Mouse (Mus musculus) embryonic fibroblast, embryonic 13.5 days (primary cell): Measurements from ENCODE around the gene 1700019D03Rik. TPM values are rescaled to one million over a fixed set of nuclear protein-coding genes. Genes with fewer than 3 reads are reported as not detected.

ENCODE experiments used
- H3K27ac ChIP-seq: 2 replicates; pipeline ENCODE4 v1.5.1; 2012; ENCODE audit warnings: low read length, control low read depth, inconsistent platforms; ENCODE audit not compliant: insufficient read depth
- H3K4me1 ChIP-seq: 2 replicates; pipeline ENCODE4 v1.6.1; 2011; ENCODE audit warnings: low read length; ENCODE audit not compliant: control insufficient read depth, insufficient read depth
- H3K4me3 ChIP-seq: 2 replicates; pipeline ENCODE4 v1.5.1; 2011; ENCODE audit warnings: mild to moderate bottlenecking, control low read depth, low read length; ENCODE audit not compliant: insufficient read depth
- CTCF ChIP-seq: IDR thresholded peaks from 2 replicates; pipeline ENCODE4 v1.5.1; 2011; ENCODE audit warnings: mild to moderate bottlenecking, control low read depth, low read length, moderate library complexity, borderline replicate concordance; ENCODE audit not compliant: insufficient read depth
- POLR2A ChIP-seq: IDR thresholded peaks from 2 replicates; pipeline ENCODE4 v1.6.1; 2011; ENCODE audit warnings: low read depth, mild to moderate bottlenecking, control low read depth, low read length, moderate library complexity
- polyA plus RNA-seq: library from polyadenylated mRNA; stranded (reverse); fragments of >200 nt; gene quantifications from 2 replicates; pipeline ENCODE4 v1.2.4, GENCODE M21; 2011; ENCODE audit warnings: low read depth; ENCODE audit not compliant: missing spikeins, insufficient read length

Gene 1700019D03Rik
- polyA plus RNA-seq, 1 experiment, result 0.47 TPM

DNA sequence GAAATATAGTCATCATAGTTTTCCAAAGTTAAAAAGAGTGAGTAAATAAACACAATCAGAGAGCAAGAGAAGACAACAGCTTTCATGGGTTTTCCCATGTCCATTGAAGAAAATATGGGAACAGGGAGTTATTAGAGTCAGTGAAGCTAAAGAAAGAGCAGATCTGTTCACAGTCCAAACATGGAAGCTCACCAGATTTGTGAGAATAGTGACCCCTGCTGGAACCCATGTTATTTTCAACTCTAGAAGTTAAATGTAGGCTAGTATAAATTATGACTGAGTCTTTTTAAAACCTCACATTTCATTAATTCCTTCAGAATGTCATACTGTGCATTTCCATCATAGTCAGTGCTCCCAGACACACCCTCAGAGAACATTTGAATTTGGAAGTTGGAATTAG lies 12.6 kb upstream of the 1700019D03Rik start:
- TF ChIP-seq POLR2A (no peak), CTCF (no peak)
- H3K4me1 ChIP-seq, result no peaks in the 10 kb centered on the region
- H3K27ac ChIP-seq, result no peak overlapping the region
- no peak overlapping the region for H3K4me3 ChIP-seq

DNA sequence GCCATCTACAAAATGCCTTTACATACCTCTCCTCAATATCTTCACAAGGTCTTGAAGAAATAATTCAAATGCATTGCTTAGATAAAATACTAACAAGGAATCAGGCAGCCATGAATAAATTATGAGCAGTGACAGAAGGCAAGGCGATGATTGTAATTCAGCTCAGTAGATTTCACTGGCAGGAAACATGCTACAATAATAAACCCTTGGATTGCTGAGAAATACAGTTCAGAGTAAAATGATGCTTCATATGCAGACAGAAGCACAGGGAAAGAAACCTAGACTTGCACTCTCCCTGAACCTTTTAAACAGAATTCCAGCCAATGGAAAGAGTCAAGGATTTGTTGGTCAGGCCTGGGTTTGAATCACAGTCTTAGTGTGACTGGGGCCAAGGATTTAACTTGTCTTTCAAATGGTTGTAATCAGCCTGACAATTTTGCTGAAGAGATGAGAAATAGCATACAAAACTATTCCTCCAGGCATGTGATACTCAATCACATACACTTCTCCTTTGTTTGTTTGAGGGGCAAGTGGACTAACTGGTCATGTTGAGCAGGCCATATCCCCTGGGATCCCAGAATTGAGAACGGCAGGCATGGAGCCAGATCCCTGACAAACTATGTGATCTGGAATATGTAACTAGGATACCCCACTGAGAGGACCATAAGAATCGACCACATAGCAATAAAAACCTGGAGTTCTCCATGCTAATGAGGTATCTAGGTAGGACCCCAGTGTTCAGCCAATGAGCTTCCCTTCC lies 1.1 kb downstream of the 1700019D03Rik start:
- Histone ChIP-seq H3K4me1 (no peaks in the 10 kb centered on the region), H3K27ac (no peak overlapping the region), H3K4me3 (no peak overlapping the region)
- TF ChIP-seq CTCF (no peak), POLR2A (no peak)

DNA sequence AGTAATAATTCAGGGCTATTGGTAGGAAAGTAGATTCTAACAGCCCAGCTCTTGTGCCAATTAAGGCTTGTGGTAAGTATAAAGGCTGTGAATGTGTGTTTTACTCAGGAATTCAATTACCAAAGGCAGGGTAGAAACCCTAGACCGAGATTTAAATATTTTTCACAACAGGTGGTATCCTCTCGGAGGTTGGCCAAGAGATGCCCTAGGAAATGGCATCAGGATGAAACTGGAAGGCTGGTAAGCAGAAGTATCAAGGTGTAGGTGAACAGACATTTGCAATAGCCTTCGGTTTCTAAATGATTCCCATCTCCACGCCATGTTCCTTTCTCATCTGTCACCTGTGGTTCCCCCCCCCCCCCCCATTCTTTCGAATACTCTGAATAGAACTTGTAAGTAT lies 4.4 kb downstream of the 1700019D03Rik start:
- Histone ChIP-seq H3K27ac (no peak overlapping the region), H3K4me3 (no peak overlapping the region), H3K4me1 (no peaks in the 10 kb centered on the region)
- TF ChIP-seq POLR2A (no peak), CTCF (no peak)

DNA sequence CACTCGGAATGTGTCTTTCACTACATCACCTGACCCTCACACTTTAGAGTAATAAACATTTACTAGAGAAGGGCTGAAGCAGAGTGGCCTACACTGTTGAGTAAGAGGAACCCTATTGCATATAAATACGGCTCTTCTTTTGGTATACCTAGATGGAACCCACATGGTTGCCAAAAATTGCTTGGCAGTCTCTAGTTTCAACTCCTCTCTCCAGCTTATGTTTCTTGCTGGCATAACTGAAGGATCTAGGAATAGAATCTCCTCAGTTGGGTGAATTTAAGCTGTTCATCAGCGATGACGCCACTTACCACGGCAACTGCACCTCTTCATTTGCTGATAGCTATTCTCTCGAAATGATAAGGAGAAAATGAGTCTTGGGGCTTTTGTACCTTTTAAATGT lies 5.3 kb downstream of the 1700019D03Rik start:
- Histone ChIP-seq H3K4me3 (no peak overlapping the region), H3K27ac (no peak overlapping the region), H3K4me1 (no peaks in the 10 kb centered on the region)
- TF ChIP-seq POLR2A, result no peak
- no peak for TF ChIP-seq CTCF

DNA sequence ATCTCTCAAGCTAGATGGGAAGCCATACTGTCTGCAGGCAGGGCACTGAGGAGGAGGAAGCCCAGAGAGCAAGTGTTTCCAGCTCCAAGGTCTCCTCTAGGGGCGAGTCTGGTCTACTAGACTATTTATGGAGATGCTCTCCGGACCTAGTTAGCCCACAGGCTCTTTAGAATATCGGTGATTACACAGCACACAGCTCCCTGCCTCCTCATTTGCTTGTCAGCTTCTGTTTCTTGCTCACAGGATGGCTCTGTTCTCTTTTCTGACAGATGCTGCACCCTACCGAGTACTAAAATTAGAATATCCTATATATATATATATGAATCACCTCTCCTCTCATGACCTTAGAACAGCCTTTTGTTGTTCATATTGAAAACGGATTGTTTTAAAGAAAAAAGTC lies 33.3 kb downstream of the 1700019D03Rik start:
- no peak overlapping the region for H3K4me3 ChIP-seq
- H3K4me1 ChIP-seq, result no peaks in the 10 kb centered on the region
- H3K27ac ChIP-seq, result no peak overlapping the region
- TF ChIP-seq CTCF (no peak), POLR2A (no peak)

DNA sequence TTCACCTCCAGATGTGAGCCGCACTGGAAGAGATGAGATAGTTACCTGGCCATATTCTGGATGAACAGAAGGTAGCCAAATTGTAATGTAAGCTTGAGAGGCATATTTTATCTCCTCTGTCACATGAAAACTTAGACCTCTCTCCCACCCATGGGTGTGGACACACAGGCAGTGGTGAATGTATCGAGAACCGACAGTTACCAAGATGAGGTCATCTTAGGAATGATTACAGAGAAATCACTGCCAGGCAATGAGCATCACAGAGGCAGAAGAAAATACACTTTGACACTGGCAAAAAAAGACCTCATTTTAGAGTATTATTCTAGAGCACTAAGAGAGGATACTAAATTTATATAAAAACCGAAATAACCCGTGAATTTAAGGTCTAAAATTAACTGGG lies 46.8 kb downstream of the 1700019D03Rik start:
- Histone ChIP-seq H3K27ac (no peak overlapping the region), H3K4me3 (no peak overlapping the region)
- TF ChIP-seq POLR2A (no peak), CTCF (no peak)

DNA sequence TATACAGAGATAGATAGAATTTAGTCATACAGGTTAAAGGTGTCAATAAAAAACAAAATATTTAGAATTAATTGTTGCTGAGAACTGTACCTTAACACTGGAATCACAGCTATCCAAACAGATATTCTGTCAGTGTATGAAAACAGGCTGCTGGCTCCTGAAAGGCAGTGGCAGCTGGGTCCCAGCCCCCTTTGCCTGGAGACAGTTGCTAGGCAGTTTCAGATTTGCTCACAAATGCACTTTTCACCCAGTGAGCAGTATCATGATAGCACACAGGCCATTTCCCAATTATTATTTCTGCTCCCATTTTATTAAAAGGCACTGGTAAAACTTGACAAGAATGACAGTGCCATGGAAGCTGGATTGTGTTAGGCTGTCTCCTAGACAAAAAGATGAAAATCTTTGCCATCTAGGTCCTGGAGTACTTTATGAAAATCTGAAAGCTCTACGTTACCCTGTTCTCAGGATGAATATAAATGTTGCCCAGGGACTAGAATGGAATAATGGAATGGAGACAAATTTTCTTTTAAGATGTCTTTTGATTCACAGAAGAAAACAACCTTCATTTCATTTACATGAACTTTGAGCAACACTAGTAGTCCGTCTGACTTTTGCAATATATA lies 48.0 kb downstream of the 1700019D03Rik start:
- no peak overlapping the region for H3K27ac ChIP-seq
- H3K4me3 ChIP-seq, result no peak overlapping the region
- H3K4me1 ChIP-seq, result no peaks in the 10 kb centered on the region
- TF ChIP-seq CTCF, result no peak
- TF ChIP-seq POLR2A, result no peak

More for the DNA sequence above, 46.8 kb downstream of the 1700019D03Rik start:
- no peaks in the 10 kb centered on the region for H3K4me1 ChIP-seq

DNA sequence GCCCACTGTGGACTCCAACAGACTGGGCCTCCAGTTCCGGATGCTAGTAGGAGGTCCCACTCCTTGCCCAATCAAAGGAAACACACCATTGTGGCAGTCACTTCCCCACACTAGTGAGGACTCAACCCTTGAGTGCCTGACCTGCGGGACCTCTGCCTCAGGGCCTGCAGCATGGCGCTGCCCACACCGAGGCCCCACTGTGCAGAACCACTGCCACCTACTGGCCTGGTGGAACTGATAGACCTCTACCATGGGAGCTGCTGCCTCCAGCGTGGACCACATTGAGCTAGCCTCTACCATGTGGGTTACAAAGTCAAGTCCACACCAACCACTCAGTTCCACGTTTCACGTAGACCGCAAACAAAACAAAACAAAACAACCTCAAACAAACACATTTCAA lies 55.4 kb downstream of the 1700019D03Rik start:
- Histone ChIP-seq H3K4me3 (no peak overlapping the region), H3K27ac (no peak overlapping the region), H3K4me1 (no peaks in the 10 kb centered on the region)
- TF ChIP-seq CTCF (0 out of 2 replicates have a peak, but pooled peaks have one; percentile 32), POLR2A (no peak)

DNA sequence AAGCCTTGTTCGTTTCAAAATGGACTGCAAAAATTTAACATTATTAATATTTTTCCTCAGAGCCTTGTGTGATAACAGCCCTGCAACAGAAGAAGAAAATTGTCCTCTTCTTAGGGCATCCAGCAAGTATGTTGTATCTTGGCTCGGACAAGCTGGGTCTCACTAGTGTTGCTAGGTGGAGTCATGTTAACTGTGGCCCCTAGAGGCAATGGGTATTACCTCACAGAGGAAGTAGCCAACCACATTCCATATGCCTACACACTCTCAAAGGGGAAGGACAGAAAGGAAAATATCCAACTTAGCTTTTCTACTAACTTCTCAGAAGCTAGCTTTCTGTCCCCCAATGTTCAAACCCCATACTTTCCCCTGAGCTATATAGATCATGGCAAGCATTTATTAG lies 56.9 kb downstream of the 1700019D03Rik start:
- H3K4me3 ChIP-seq, result no peak overlapping the region
- no peak overlapping the region for H3K27ac ChIP-seq
- no peaks in the 10 kb centered on the region for H3K4me1 ChIP-seq
- TF ChIP-seq CTCF, result no peak
- TF ChIP-seq POLR2A, result no peak

DNA sequence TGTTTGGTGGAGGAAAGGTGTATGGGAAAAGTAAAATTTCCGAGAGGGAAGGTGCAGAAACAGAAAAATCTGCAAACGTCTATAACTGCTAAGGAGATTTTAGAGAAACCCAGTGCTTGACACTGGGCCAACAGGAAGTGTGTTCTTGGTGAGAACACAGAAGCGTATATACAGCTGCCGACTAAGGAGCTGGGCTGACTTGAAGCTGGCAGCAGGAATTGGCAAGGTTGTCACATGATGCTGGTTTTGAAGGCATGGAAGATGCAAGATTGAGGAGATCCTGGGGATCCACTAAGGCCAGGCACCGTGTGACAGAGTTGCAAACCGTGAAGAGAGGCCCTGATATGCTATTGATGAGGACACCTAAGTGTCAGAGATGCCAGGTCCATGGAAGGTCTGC lies 59.8 kb downstream of the 1700019D03Rik start:
- Histone ChIP-seq H3K4me1 (no peaks in the 10 kb centered on the region), H3K27ac (no peak overlapping the region), H3K4me3 (no peak overlapping the region)
- TF ChIP-seq CTCF (no peak), POLR2A (no peak)
